Mouse (Mus musculus): ENCODE measurements at regions not wholly inside any gene's neighbourhood (a gene's known extent, or its start where the extent isn't known, plus 50 kb on each side); places are given as distances from the start of the nearest gene placed in this dataset.
"Not testable (repeated sequence)": the region's sequence is repeated elsewhere in the genome, so short reads cannot be mapped to it uniquely, and the experiment has no call there.

- not testable (repeated sequence) for TF ChIP-seq CTCF (conservative IDR thresholded peaks at IDR 0.05; ENCODE audit: low read length); NANOG (IDR thresholded peaks at IDR 0.05; ENCODE audit: borderline replicate concordance, low read length)
These were observed 884.0 kb upstream of the Lrrc4c start for GRCm38 (mm10) chr2:95433996-95434395.

All from E14TG2a.4 (cell line).